Comparison of ENCODE assay signal across 9 mouse cellular contexts in genomic region chr10:93777372-93777771, GRCm38 (mm10). TPM values are rescaled to one million over a fixed set of nuclear protein-coding genes. Genes with fewer than 3 reads are reported as not detected.
DNase-seq lines count a peak whose midpoint lies in the region; ATAC-seq and TF ChIP-seq lines count a peak whose summit lies in the region.
"Had no signal": no experiment of that assay in that cellular context is flagged by ENCODE, and none has a peak within 500 bp of the region (broad histone marks: within the 10 kb centered on the region; RNA-seq: fewer than 3 reads in every experiment).

No protein-coding gene starts in this region.

- no peaks in the 10 kb centered on the region for H3K36me3 ChIP-seq in midbrain, embryonic 11.5 days (ENCODE audit: control insufficient read depth, insufficient read depth, low read length)
- H3K36me3 ChIP-seq in midbrain, embryonic 15.5 days (replicated peaks), result no peaks in the 10 kb centered on the region
- no peaks in the 10 kb centered on the region for H3K36me3 ChIP-seq in forebrain, embryonic 16.5 days (ENCODE audit: control insufficient read depth, insufficient read depth)

- no peak for ATAC-seq in midbrain, embryonic 11.5 days (ENCODE audit: low FRiP score)
- ATAC-seq in midbrain, embryonic 15.5 days (replicated peaks), result no peak
- no peak for ATAC-seq in forebrain, embryonic 16.5 days

- TF ChIP-seq CTCF in left cerebral cortex, adult 2 months (IDR thresholded peaks at IDR 0.05), result peak; percentile 78

- H3K4me3 ChIP-seq in midbrain, embryonic 11.5 days (ENCODE audit: low read depth, low read length), result no peak overlapping the region
- H3K4me3 ChIP-seq in midbrain, embryonic 15.5 days, result no peak overlapping the region
- no peak overlapping the region for H3K4me3 ChIP-seq in left cerebral cortex, adult 2 months
- H3K4me3 ChIP-seq in forebrain, embryonic 16.5 days (replicated peaks; ENCODE audit: low read length), result no peak overlapping the region

- 41% methylated on average over 7 of the region's 7 CpGs for WGBS in midbrain, embryonic 11.5 days
- 48% methylated on average over 7 of the region's 7 CpGs for WGBS in midbrain, embryonic 15.5 days
- WGBS in forebrain, embryonic 16.5 days, result 50% methylated on average over 7 of the region's 7 CpGs

- DNase-seq in midbrain, embryonic 11.5 days (ENCODE audit: low spot score, missing footprints), result peak; percentile 92
- DNase-seq in WW6 (ENCODE audit: low read depth, low spot score), result peak; percentile 34
- peak; percentile 77 for DNase-seq in cerebellum, adult 11 months
- peak; percentile 76 for DNase-seq in gastrocnemius, postnatal 10 days
- peak; percentile 45 to 47 for DNase-seq in left cerebral cortex, adult 2 months (ENCODE audit: extremely low spot score in 1 of 2, low spot score in 2 of 2)
- DNase-seq in ovary, postnatal 14 days (ENCODE audit: low spot score), result peak; percentile 56

- H3K4me1 ChIP-seq in midbrain, embryonic 11.5 days (ENCODE audit: control insufficient read depth, insufficient read depth, low read length), result no peaks in the 10 kb centered on the region
- H3K4me1 ChIP-seq in midbrain, embryonic 15.5 days, result no peaks in the 10 kb centered on the region
- H3K4me1 ChIP-seq in forebrain, embryonic 16.5 days (replicated peaks; ENCODE audit: control insufficient read depth, insufficient read depth, low read length), result no peaks in the 10 kb centered on the region

- no peaks in the 10 kb centered on the region for H3K9me3 ChIP-seq in midbrain, embryonic 11.5 days (ENCODE audit: control insufficient read depth, low read length)
- H3K9me3 ChIP-seq in midbrain, embryonic 15.5 days, result no peaks in the 10 kb centered on the region
- no peaks in the 10 kb centered on the region for H3K9me3 ChIP-seq in forebrain, embryonic 16.5 days (ENCODE audit: control insufficient read depth, low read length)

- no peak overlapping the region for H3K4me2 ChIP-seq in midbrain, embryonic 11.5 days
- no peak overlapping the region for H3K4me2 ChIP-seq in midbrain, embryonic 15.5 days
- no peak overlapping the region for H3K4me2 ChIP-seq in forebrain, embryonic 16.5 days (ENCODE audit: low read length)

- no peak overlapping the region for H3K27ac ChIP-seq in midbrain, embryonic 11.5 days (ENCODE audit: low read depth, low read length)
- H3K27ac ChIP-seq in midbrain, embryonic 15.5 days, result no peak overlapping the region
- no peak overlapping the region for H3K27ac ChIP-seq in left cerebral cortex, adult 2 months
- H3K27ac ChIP-seq in forebrain, embryonic 16.5 days (ENCODE audit: low read length), result no peak overlapping the region
- H3K27ac ChIP-seq: macrophage had no signal

- H3K27me3 ChIP-seq in midbrain, embryonic 11.5 days (ENCODE audit: control insufficient read depth, insufficient read depth, low read length), result no peaks in the 10 kb centered on the region
- no peaks in the 10 kb centered on the region for H3K27me3 ChIP-seq in midbrain, embryonic 15.5 days (replicated peaks)
- H3K27me3 ChIP-seq in forebrain, embryonic 16.5 days (replicated peaks; ENCODE audit: control insufficient read depth, insufficient read depth, low read length), result no peaks in the 10 kb centered on the region

- no peak overlapping the region for H3K9ac ChIP-seq in midbrain, embryonic 11.5 days (ENCODE audit: low read length)
- no peak overlapping the region for H3K9ac ChIP-seq in midbrain, embryonic 15.5 days
- no peak overlapping the region for H3K9ac ChIP-seq in forebrain, embryonic 16.5 days (replicated peaks; ENCODE audit: low read depth, low read length)

- intact Hi-C loops in left cerebral cortex, adult 2 months (cut with DNase I), result loop anchor here (1.0 kb wide), 1 partner anchor 166 kb away; no protein-coding TSS in a partner anchor

RNA-seq across cellular contexts. Expression of gene Usp44, which starts 54.0 kb away (rescaled TPM):
- 19.6 and 19.9 TPM in 2 replicates for polyA plus RNA-seq in midbrain, embryonic 11.5 days (2014; fragmentation: Nextera tagmentation; extraction: Ambion mirVana)
- polyA plus RNA-seq in midbrain, embryonic 15.5 days (2015; fragmentation: Nextera tagmentation; extraction: Ambion mirVana), result 0.32 and 0.61 TPM in 2 replicates
- total RNA-seq in gastrocnemius, postnatal 10 days (2021), result under 1 TPM; 0.47 to 0.61 TPM
- total RNA-seq in left cerebral cortex, adult 2 months (2021), result not detected
- polyA plus RNA-seq in forebrain, embryonic 16.5 days (2015; fragmentation: Nextera tagmentation; extraction: Ambion mirVana), result 0.57 and 0.82 TPM in 2 replicates
- polyA plus RNA-seq: macrophage had no signal

Comparison
In these comparisons a context has a peak if more than half of its experiments do, and no peak if none do; other contexts are left out.
1. RNA of gene Usp44, which starts 54.0 kb away (polyA plus RNA-seq): 19.6 to 19.9 TPM in midbrain, embryonic 11.5 days; 0.57 to 0.82 TPM in forebrain, embryonic 16.5 days and 0.32 to 0.61 TPM in midbrain, embryonic 15.5 days; every median in the first group is over 10 times any median in the second.
2. DNase-seq: peak in every context shown above with its lines; median percentile 92 in midbrain, embryonic 11.5 days; 77 in cerebellum, adult 11 months; 76 in gastrocnemius, postnatal 10 days; 56 in ovary, postnatal 14 days; 46 in left cerebral cortex, adult 2 months; 34 in WW6.